Mouse (Mus musculus): ENCODE measurements around the gene Nfia. TPM values are rescaled to one million over a fixed set of nuclear protein-coding genes. Genes with fewer than 3 reads are reported as not detected.
A peak's percentile ranks its signal among the peaks of the same experiment; 100 is the strongest.

Gene Nfia
- polyA plus RNA-seq, 1 experiment from 2014 or later, result 42.1 TPM

GRCm38 (mm10) chr4:98047369-98047768 lies 274.8 kb downstream of the Nfia start:
- Histone ChIP-seq H3K4me3 (ENCODE audit: low read depth, low read length) (no peak overlapping the region), H3K27ac (ENCODE audit: low read depth) (no peak overlapping the region), H3K9ac (ENCODE audit: low read length) (no peak overlapping the region), H3K4me1 (replicated peaks; ENCODE audit: control insufficient read depth, insufficient read depth, low read length) (peaks cover 19% of the 10 kb centered on the region), H3K27me3 (replicated peaks; ENCODE audit: control insufficient read depth, insufficient read depth, low read length) (no peaks in the 10 kb centered on the region), H3K36me3 (ENCODE audit: control insufficient read depth, insufficient read depth, low read length) (0 out of 2 replicates have a peak, but pooled peaks cover 5% of the 10 kb centered on the region), H3K4me2 (ENCODE audit: low read length) (no peak overlapping the region), H3K9me3 (ENCODE audit: control insufficient read depth, low read length) (no peaks in the 10 kb centered on the region)
- ATAC-seq (replicated peaks; ENCODE audit: low FRiP score, low TSS enrichment, low read depth), result no peak
- no peak for DNase-seq (ENCODE audit: low spot score)

DNA sequence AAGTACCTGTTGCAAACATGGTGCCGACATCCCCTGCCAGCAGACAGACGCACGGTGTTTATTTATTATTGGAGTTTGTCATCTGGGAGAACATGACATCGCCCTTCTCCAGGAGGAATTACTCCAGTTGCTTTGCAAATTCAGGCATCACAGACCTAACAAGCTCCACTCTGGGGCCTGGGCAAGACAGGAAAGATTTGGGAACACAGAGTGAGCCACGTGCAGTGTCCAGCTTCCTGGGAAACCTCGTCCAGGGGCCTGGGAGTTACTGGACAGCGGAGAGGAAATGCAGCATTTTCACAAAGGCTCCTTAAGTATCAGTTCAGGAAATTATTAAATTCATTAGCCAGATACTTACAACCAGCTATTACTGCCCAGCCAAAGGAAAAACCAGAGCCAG lies 277.1 kb downstream of the Nfia start:
- Histone ChIP-seq H3K4me2 (ENCODE audit: low read length) (no peak overlapping the region), H3K9me3 (ENCODE audit: control insufficient read depth, low read length) (no peaks in the 10 kb centered on the region), H3K27me3 (replicated peaks; ENCODE audit: control insufficient read depth, insufficient read depth, low read length) (no peaks in the 10 kb centered on the region), H3K9ac (ENCODE audit: low read length) (no peak overlapping the region), H3K4me1 (replicated peaks; ENCODE audit: control insufficient read depth, insufficient read depth, low read length) (peaks cover 19% of the 10 kb centered on the region), H3K4me3 (ENCODE audit: low read depth, low read length) (no peak overlapping the region), H3K27ac (ENCODE audit: low read depth) (peak overlapping the region; percentile 52; the same call in 1 of the 2 replicates), H3K36me3 (ENCODE audit: control insufficient read depth, insufficient read depth, low read length) (no peaks in the 10 kb centered on the region; the same call in 1 of the 2 replicates)
- 35% methylated on average over 7 of the region's 7 CpGs for WGBS
- ATAC-seq (replicated peaks; ENCODE audit: low FRiP score, low TSS enrichment, low read depth) (no peak), DNase-seq (ENCODE audit: low spot score) (no peak)

GRCm38 (mm10) chr4:98050003-98050620 lies 277.6 kb downstream of the Nfia start:
- H3K9ac ChIP-seq (ENCODE audit: low read length), result no peak overlapping the region
- DNase-seq (ENCODE audit: low spot score) (peak; percentile 54), ATAC-seq (replicated peaks; ENCODE audit: low FRiP score, low TSS enrichment, low read depth) (no peak)
- H3K36me3 ChIP-seq (ENCODE audit: control insufficient read depth, insufficient read depth, low read length), result no peaks in the 10 kb centered on the region; the same call in 1 of the 2 replicates
- H3K4me3 ChIP-seq (ENCODE audit: low read depth, low read length), result no peak overlapping the region
- H3K27ac ChIP-seq (ENCODE audit: low read depth), result no peak overlapping the region; the same call in 1 of the 2 replicates
- no peaks in the 10 kb centered on the region for H3K27me3 ChIP-seq (replicated peaks; ENCODE audit: control insufficient read depth, insufficient read depth, low read length)
- H3K9me3 ChIP-seq (ENCODE audit: control insufficient read depth, low read length), result no peaks in the 10 kb centered on the region
- H3K4me1 ChIP-seq (replicated peaks; ENCODE audit: control insufficient read depth, insufficient read depth, low read length), result peaks cover 19% of the 10 kb centered on the region
- H3K4me2 ChIP-seq (ENCODE audit: low read length), result no peak overlapping the region
- 49% methylated on average over 8 of the region's 8 CpGs for WGBS

DNA sequence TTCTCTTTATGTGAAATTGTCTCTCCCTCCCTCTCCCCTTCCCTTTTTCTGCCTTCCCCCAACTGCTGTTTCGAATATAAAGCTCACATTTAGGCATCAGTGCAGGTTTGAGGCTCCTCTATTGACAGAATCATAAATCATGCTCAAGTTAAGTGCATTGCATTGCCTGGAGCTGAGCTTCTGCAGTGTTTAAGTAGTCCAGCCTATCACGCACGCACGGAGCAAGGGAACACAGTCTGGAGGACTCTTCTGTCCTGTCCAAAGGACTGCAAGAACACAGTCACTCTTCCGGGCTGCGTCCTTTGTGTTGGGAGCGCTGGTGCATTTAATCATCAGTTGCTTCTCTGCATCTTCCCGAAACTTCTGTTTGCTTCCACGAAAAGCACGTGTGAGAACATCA lies 278.2 kb downstream of the Nfia start:
- H3K9ac ChIP-seq (ENCODE audit: low read length), result no peak overlapping the region
- H3K27me3 ChIP-seq (replicated peaks; ENCODE audit: control insufficient read depth, insufficient read depth, low read length), result no peaks in the 10 kb centered on the region
- no peaks in the 10 kb centered on the region for H3K9me3 ChIP-seq (ENCODE audit: control insufficient read depth, low read length)
- peaks cover 19% of the 10 kb centered on the region for H3K4me1 ChIP-seq (replicated peaks; ENCODE audit: control insufficient read depth, insufficient read depth, low read length)
- no peak overlapping the region for H3K4me2 ChIP-seq (ENCODE audit: low read length)
- WGBS, result 27% methylated on average over 10 of the region's 10 CpGs
- H3K4me3 ChIP-seq (ENCODE audit: low read depth, low read length), result no peak overlapping the region
- ATAC-seq (replicated peaks; ENCODE audit: low FRiP score, low TSS enrichment, low read depth) (peak; percentile 68; the same call in 1 of the 2 replicates), DNase-seq (ENCODE audit: low spot score) (no peak)
- no peak overlapping the region for H3K27ac ChIP-seq (ENCODE audit: low read depth)
- H3K36me3 ChIP-seq (ENCODE audit: control insufficient read depth, insufficient read depth, low read length), result no peaks in the 10 kb centered on the region; the same call in 1 of the 2 replicates

GRCm38 (mm10) chr4:98051326-98051725 lies 278.8 kb downstream of the Nfia start:
- H3K4me1 ChIP-seq (replicated peaks; ENCODE audit: control insufficient read depth, insufficient read depth, low read length), result peaks cover 19% of the 10 kb centered on the region
- no peak for DNase-seq (ENCODE audit: low spot score)
- H3K4me3 ChIP-seq (ENCODE audit: low read depth, low read length), result no peak overlapping the region
- no peak for ATAC-seq (replicated peaks; ENCODE audit: low FRiP score, low TSS enrichment, low read depth)
- H3K9me3 ChIP-seq (ENCODE audit: control insufficient read depth, low read length), result no peaks in the 10 kb centered on the region
- WGBS, result 56% methylated on average over 3 of the region's 3 CpGs
- no peak overlapping the region for H3K27ac ChIP-seq (ENCODE audit: low read depth)
- H3K9ac ChIP-seq (ENCODE audit: low read length), result no peak overlapping the region
- no peaks in the 10 kb centered on the region; the same call in 1 of the 2 replicates for H3K36me3 ChIP-seq (ENCODE audit: control insufficient read depth, insufficient read depth, low read length)
- H3K27me3 ChIP-seq (replicated peaks; ENCODE audit: control insufficient read depth, insufficient read depth, low read length), result no peaks in the 10 kb centered on the region
- H3K4me2 ChIP-seq (ENCODE audit: low read length), result no peak overlapping the region

DNA sequence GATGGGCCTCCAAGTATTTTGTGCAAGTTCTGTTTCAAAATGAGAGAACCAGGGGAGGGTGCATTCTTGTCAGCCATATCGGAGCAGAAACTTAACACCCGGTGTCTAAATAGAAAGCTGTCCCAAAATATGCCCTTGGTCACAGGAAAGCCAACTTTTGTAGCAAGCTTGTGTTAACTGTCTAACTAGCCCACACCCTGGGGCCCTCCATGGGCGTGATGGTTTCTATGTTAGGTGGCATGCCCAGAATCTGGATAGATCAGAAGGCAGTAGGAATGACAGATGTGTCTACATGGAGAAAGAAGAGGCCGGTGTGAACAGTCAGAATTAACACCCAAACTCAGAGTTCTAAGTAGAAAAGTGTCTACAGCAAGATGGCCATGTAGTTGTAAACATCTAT lies 282.5 kb downstream of the Nfia start:
- H3K36me3 ChIP-seq (ENCODE audit: control insufficient read depth, insufficient read depth, low read length), result no peaks in the 10 kb centered on the region; the same call in 1 of the 2 replicates
- no peak overlapping the region for H3K9ac ChIP-seq (ENCODE audit: low read length)
- H3K4me3 ChIP-seq (ENCODE audit: low read depth, low read length), result no peak overlapping the region
- no peak for DNase-seq (ENCODE audit: low spot score)
- H3K4me2 ChIP-seq (ENCODE audit: low read length), result no peak overlapping the region
- no peak for ATAC-seq (replicated peaks; ENCODE audit: low FRiP score, low TSS enrichment, low read depth)
- no peaks in the 10 kb centered on the region for H3K27me3 ChIP-seq (replicated peaks; ENCODE audit: control insufficient read depth, insufficient read depth, low read length)
- WGBS, result 93% methylated on average over 4 of the region's 4 CpGs
- no peak overlapping the region for H3K27ac ChIP-seq (ENCODE audit: low read depth)
- peaks cover 10% of the 10 kb centered on the region for H3K4me1 ChIP-seq (replicated peaks; ENCODE audit: control insufficient read depth, insufficient read depth, low read length)
- H3K9me3 ChIP-seq (ENCODE audit: control insufficient read depth, low read length), result no peaks in the 10 kb centered on the region

- no peak overlapping the region for H3K4me2 ChIP-seq (ENCODE audit: low read length)
- H3K27me3 ChIP-seq (replicated peaks; ENCODE audit: control insufficient read depth, insufficient read depth, low read length), result no peaks in the 10 kb centered on the region
- H3K4me3 ChIP-seq (ENCODE audit: low read depth, low read length), result no peak overlapping the region
- H3K27ac ChIP-seq (ENCODE audit: low read depth), result no peak overlapping the region
- ATAC-seq (replicated peaks; ENCODE audit: low FRiP score, low TSS enrichment, low read depth) (no peak), DNase-seq (ENCODE audit: low spot score) (no peak)
- no peak overlapping the region for H3K9ac ChIP-seq (ENCODE audit: low read length)
- WGBS, result 83% methylated on average over 7 of the region's 7 CpGs
- H3K36me3 ChIP-seq (ENCODE audit: control insufficient read depth, insufficient read depth, low read length), result no peaks in the 10 kb centered on the region; the same call in 1 of the 2 replicates
- H3K9me3 ChIP-seq (ENCODE audit: control insufficient read depth, low read length), result no peaks in the 10 kb centered on the region
- H3K4me1 ChIP-seq (replicated peaks; ENCODE audit: control insufficient read depth, insufficient read depth, low read length), result no peaks in the 10 kb centered on the region
These were observed 284.0 kb downstream of the Nfia start for GRCm38 (mm10) chr4:98056396-98057020.

DNA sequence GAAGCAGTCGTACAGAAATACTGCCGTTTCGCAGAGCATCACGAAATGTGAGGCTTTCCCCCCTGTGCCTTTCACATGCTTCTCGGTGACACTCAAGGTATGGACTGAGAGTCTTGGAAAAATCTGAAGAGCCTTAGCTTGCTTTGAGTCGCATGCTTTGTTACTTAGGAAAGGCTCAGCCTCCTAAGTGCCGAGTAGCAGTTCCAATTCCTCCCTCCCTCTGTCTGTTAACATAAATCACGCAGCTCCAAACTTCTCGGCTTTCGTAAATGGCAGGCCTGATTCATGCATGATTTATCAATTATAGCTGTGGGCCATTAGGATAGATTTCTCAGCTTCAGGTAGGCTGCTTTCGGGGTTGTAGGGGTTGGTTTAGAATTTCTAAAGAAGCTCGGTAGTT lies 284.7 kb downstream of the Nfia start:
- no peak overlapping the region for H3K4me2 ChIP-seq (ENCODE audit: low read length)
- H3K27ac ChIP-seq (ENCODE audit: low read depth), result no peak overlapping the region
- ATAC-seq (replicated peaks; ENCODE audit: low FRiP score, low TSS enrichment, low read depth) (no peak), DNase-seq (ENCODE audit: low spot score) (no peak)
- H3K9me3 ChIP-seq (ENCODE audit: control insufficient read depth, low read length), result no peaks in the 10 kb centered on the region
- no peaks in the 10 kb centered on the region; the same call in 1 of the 2 replicates for H3K36me3 ChIP-seq (ENCODE audit: control insufficient read depth, insufficient read depth, low read length)
- no peak overlapping the region for H3K9ac ChIP-seq (ENCODE audit: low read length)
- no peaks in the 10 kb centered on the region for H3K4me1 ChIP-seq (replicated peaks; ENCODE audit: control insufficient read depth, insufficient read depth, low read length)
- H3K4me3 ChIP-seq (ENCODE audit: low read depth, low read length), result no peak overlapping the region
- 68% methylated on average over 12 of the region's 12 CpGs for WGBS
- H3K27me3 ChIP-seq (replicated peaks; ENCODE audit: control insufficient read depth, insufficient read depth, low read length), result no peaks in the 10 kb centered on the region

GRCm38 (mm10) chr4:98057721-98058120 lies 285.2 kb downstream of the Nfia start:
- Histone ChIP-seq H3K4me2 (ENCODE audit: low read length) (no peak overlapping the region), H3K27ac (ENCODE audit: low read depth) (no peak overlapping the region), H3K27me3 (replicated peaks; ENCODE audit: control insufficient read depth, insufficient read depth, low read length) (no peaks in the 10 kb centered on the region), H3K9ac (ENCODE audit: low read length) (no peak overlapping the region), H3K9me3 (ENCODE audit: control insufficient read depth, low read length) (no peaks in the 10 kb centered on the region), H3K36me3 (ENCODE audit: control insufficient read depth, insufficient read depth, low read length) (no peaks in the 10 kb centered on the region; the same call in 1 of the 2 replicates), H3K4me1 (replicated peaks; ENCODE audit: control insufficient read depth, insufficient read depth, low read length) (peaks cover 1% of the 10 kb centered on the region; the same call in 1 of the 2 replicates), H3K4me3 (ENCODE audit: low read depth, low read length) (no peak overlapping the region)
- DNase-seq (ENCODE audit: low spot score) (no peak), ATAC-seq (replicated peaks; ENCODE audit: low FRiP score, low TSS enrichment, low read depth) (no peak)
- 57% methylated on average over 4 of the region's 4 CpGs for WGBS
